Mouse (Mus musculus) thymus, adult 2 months (tissue): Measurements from ENCODE around the gene Zfp473.

Experiments
- CTCF ChIP-seq: fragments of 200-500 bp; IDR thresholded peaks from 2 replicates; pipeline ENCODE4 v1.5.1; 2012; ENCODE audit warnings: mild to moderate bottlenecking, control low read depth, low read length, moderate library complexity, borderline replicate concordance; ENCODE audit not compliant: control insufficient read depth, poor library complexity, insufficient read depth; ENCODE audit errors: extremely low read depth
- POLR2A ChIP-seq: fragments of 200-500 bp; IDR thresholded peaks from 2 replicates; pipeline ENCODE4 v1.6.1; 2012; ENCODE audit warnings: mild to moderate bottlenecking, low read length, control low read depth, moderate library complexity; ENCODE audit not compliant: control insufficient read depth, poor library complexity, insufficient read depth; ENCODE audit errors: extremely low read depth

DNA sequence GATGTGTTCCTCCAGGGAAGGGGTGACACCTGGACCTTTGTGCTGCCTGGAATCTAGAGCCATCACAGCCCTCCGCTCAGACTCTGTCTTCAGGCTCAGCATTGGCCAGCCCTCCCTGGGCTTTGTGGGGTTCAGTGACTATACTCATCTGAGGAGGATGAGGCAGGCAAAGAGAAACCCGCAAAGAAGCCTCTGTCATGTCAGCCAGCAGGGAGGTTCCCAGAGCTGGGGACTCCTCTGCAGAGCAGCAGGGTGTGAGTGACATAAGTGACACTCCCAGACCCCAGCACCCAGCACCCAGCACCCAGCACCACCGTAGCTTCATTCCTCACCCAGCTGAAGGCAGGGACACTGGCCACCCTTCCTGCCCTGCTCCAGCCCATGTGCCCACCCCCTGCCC, 38.7 kb upstream of the Zfp473 start:
- TF ChIP-seq CTCF: no peak
- TF ChIP-seq POLR2A: no peak
